Mouse (Mus musculus): ENCODE results near the gene Prlh. TPM values are rescaled to one million over a fixed set of nuclear protein-coding genes. Genes with fewer than 3 reads are reported as not detected.

The Prlh gene
- not detected for total RNA-seq (2021)
- long read RNA-seq, experiment 1, result 0 reads
- long read RNA-seq, experiment 2, result 0 reads

GRCm38 (mm10) chr1:90952808-90953207 is at the start of gene Prlh:
TSS of gene Prlh (plus strand) at chr1:90953108.
- DNase-seq (ENCODE audit: low spot score in 2 of 2), result no peak

- no peak for DNase-seq (ENCODE audit: low spot score in 2 of 2)
Measured at GRCm38 (mm10) chr1:90903211-90903945, 49.5 kb upstream of the Prlh start.

GRCm38 (mm10) chr1:90903971-90904458 is 48.9 kb upstream of the Prlh start:
- DNase-seq (ENCODE audit: low spot score in 2 of 2), result no peak

GRCm38 (mm10) chr1:90904729-90905404 is 48.0 kb upstream of the Prlh start:
- DNase-seq (ENCODE audit: low spot score in 2 of 2), result no peak

GRCm38 (mm10) chr1:90906357-90906756 is 46.6 kb upstream of the Prlh start:
- peak; percentile 40 to 42 for DNase-seq (ENCODE audit: low spot score in 2 of 2)

- no peak for DNase-seq (ENCODE audit: low spot score in 2 of 2)
Measured at GRCm38 (mm10) chr1:90909161-90909560, 43.7 kb upstream of the Prlh start.

- DNase-seq (ENCODE audit: low spot score in 2 of 2), result peak; percentile 63 to 64
Measured at GRCm38 (mm10) chr1:90909631-90910152, 43.2 kb upstream of the Prlh start.

GRCm38 (mm10) chr1:90913231-90913630 is 39.7 kb upstream of the Prlh start:
- DNase-seq (ENCODE audit: low spot score in 2 of 2), result no peak

- no peak for DNase-seq (ENCODE audit: low spot score in 2 of 2)
Measured at GRCm38 (mm10) chr1:90914948-90915569, 37.8 kb upstream of the Prlh start, which contains the start of gene Mlph. TSS of gene Mlph (plus strand) at chr1:90915085.

- no peak for DNase-seq (ENCODE audit: low spot score in 2 of 2)
Measured at GRCm38 (mm10) chr1:90917509-90917908, 35.4 kb upstream of the Prlh start.

- DNase-seq (ENCODE audit: low spot score in 2 of 2), result no peak
Measured at GRCm38 (mm10) chr1:90921687-90922086, 31.2 kb upstream of the Prlh start.

- no peak for DNase-seq (ENCODE audit: low spot score in 2 of 2)
Measured at GRCm38 (mm10) chr1:90926030-90926429, 26.9 kb upstream of the Prlh start.

GRCm38 (mm10) chr1:90927308-90927707 is 25.6 kb upstream of the Prlh start:
- DNase-seq (ENCODE audit: low spot score in 2 of 2), result no peak

GRCm38 (mm10) chr1:90927929-90928574 is 24.9 kb upstream of the Prlh start:
- no peak for DNase-seq (ENCODE audit: low spot score in 2 of 2)

GRCm38 (mm10) chr1:90928575-90928934 is 24.4 kb upstream of the Prlh start:
- peak; percentile 83 to 89 for DNase-seq (ENCODE audit: low spot score in 2 of 2)

- no peak for DNase-seq (ENCODE audit: low spot score in 2 of 2)
Measured at GRCm38 (mm10) chr1:90933001-90933400, 19.9 kb upstream of the Prlh start.

GRCm38 (mm10) chr1:90936990-90937389 is 15.9 kb upstream of the Prlh start:
- DNase-seq (ENCODE audit: low spot score in 2 of 2), result no peak

- no peak for DNase-seq (ENCODE audit: low spot score in 2 of 2)
Measured at GRCm38 (mm10) chr1:90939980-90940379, 12.9 kb upstream of the Prlh start.

- DNase-seq (ENCODE audit: low spot score in 2 of 2), result no peak
Measured at GRCm38 (mm10) chr1:90945171-90945570, 7.7 kb upstream of the Prlh start.

- no peak for DNase-seq (ENCODE audit: low spot score in 2 of 2)
Measured at GRCm38 (mm10) chr1:90947252-90947651, 5.7 kb upstream of the Prlh start.

- DNase-seq (ENCODE audit: low spot score in 2 of 2), result no peak
Measured at GRCm38 (mm10) chr1:90949309-90949708, 3.6 kb upstream of the Prlh start.
